Mouse (Mus musculus): Measurements from ENCODE around the gene Slc5a10. TPM values are rescaled to one million over a fixed set of nuclear protein-coding genes. Genes with fewer than 3 reads are reported as not detected.

Gene Slc5a10
- polyA plus RNA-seq, 1 experiment from 2014 or later = 0.14 TPM

GRCm38 (mm10) chr11:61732672-61733071 is 12.0 kb upstream of the Slc5a10 start:
- Histone ChIP-seq H3K27me3 (no peaks in the 10 kb centered on the region), H3K36me3 (peaks cover 95% of the 10 kb centered on the region), H3K4me2 (no peak overlapping the region), H3K4me1 (replicated peaks) (no peaks in the 10 kb centered on the region), H3K4me3 (replicated peaks) (no peak overlapping the region), H3K27ac (no peak overlapping the region), H3K9me3 (no peaks in the 10 kb centered on the region), H3K9ac (replicated peaks) (no peak overlapping the region)
- WGBS = 94% methylated on average over 7 of the region's 7 CpGs
- ATAC-seq (ENCODE audit: insufficient number of reproducible peaks, insufficient read depth, low FRiP score, low TSS enrichment, low read depth) = no peak

- Histone ChIP-seq H3K4me3 (replicated peaks) (no peak overlapping the region), H3K36me3 (peaks cover 64% of the 10 kb centered on the region), H3K27ac (no peak overlapping the region), H3K9ac (replicated peaks) (no peak overlapping the region), H3K9me3 (no peaks in the 10 kb centered on the region), H3K4me2 (no peak overlapping the region), H3K27me3 (no peaks in the 10 kb centered on the region), H3K4me1 (replicated peaks) (no peaks in the 10 kb centered on the region)
- 70% methylated on average over 2 of the region's 2 CpGs for WGBS
- ATAC-seq (ENCODE audit: insufficient number of reproducible peaks, insufficient read depth, low FRiP score, low TSS enrichment, low read depth) = no peak
Observed at GRCm38 (mm10) chr11:61728037-61728436, 7.4 kb upstream of the Slc5a10 start.

GRCm38 (mm10) chr11:61722077-61722476 is 1.5 kb upstream of the Slc5a10 start:
- Histone ChIP-seq H3K36me3 (peaks cover 9% of the 10 kb centered on the region), H3K27ac (no peak overlapping the region), H3K4me1 (replicated peaks) (no peaks in the 10 kb centered on the region), H3K4me2 (no peak overlapping the region), H3K9me3 (no peaks in the 10 kb centered on the region), H3K4me3 (replicated peaks) (no peak overlapping the region), H3K9ac (replicated peaks) (no peak overlapping the region), H3K27me3 (no peaks in the 10 kb centered on the region)
- WGBS = 75% methylated on average over 5 of the region's 5 CpGs
- no peak for ATAC-seq (ENCODE audit: insufficient number of reproducible peaks, insufficient read depth, low FRiP score, low TSS enrichment, low read depth)

GRCm38 (mm10) chr11:61719826-61720225 is 800 bp downstream of the Slc5a10 start:
- no peaks in the 10 kb centered on the region for H3K36me3 ChIP-seq
- H3K9ac ChIP-seq (replicated peaks) = no peak overlapping the region
- WGBS = 75% methylated on average over 8 of the region's 8 CpGs
- no peak overlapping the region for H3K27ac ChIP-seq
- H3K4me1 ChIP-seq (replicated peaks) = no peaks in the 10 kb centered on the region
- H3K9me3 ChIP-seq = no peaks in the 10 kb centered on the region
- H3K4me3 ChIP-seq (replicated peaks) = no peak overlapping the region
- no peak for ATAC-seq (ENCODE audit: insufficient number of reproducible peaks, insufficient read depth, low FRiP score, low TSS enrichment, low read depth)
- no peak overlapping the region for H3K4me2 ChIP-seq
- no peaks in the 10 kb centered on the region for H3K27me3 ChIP-seq

- ATAC-seq (ENCODE audit: insufficient number of reproducible peaks, insufficient read depth, low FRiP score, low TSS enrichment, low read depth) = no peak
- WGBS = 79% methylated on average over 3 of the region's 3 CpGs
- no peaks in the 10 kb centered on the region for H3K36me3 ChIP-seq
- H3K4me2 ChIP-seq = no peak overlapping the region
- H3K9ac ChIP-seq (replicated peaks) = no peak overlapping the region
- no peaks in the 10 kb centered on the region for H3K4me1 ChIP-seq (replicated peaks)
- no peak overlapping the region for H3K4me3 ChIP-seq (replicated peaks)
- H3K9me3 ChIP-seq = no peaks in the 10 kb centered on the region
- no peaks in the 10 kb centered on the region for H3K27me3 ChIP-seq
- H3K27ac ChIP-seq = no peak overlapping the region
Observed at GRCm38 (mm10) chr11:61719387-61719786, 1.2 kb downstream of the Slc5a10 start.

- 69% methylated on average over 5 of the region's 5 CpGs for WGBS
- no peak for ATAC-seq (ENCODE audit: insufficient number of reproducible peaks, insufficient read depth, low FRiP score, low TSS enrichment, low read depth)
- H3K9ac ChIP-seq (replicated peaks) = no peak overlapping the region
Observed at GRCm38 (mm10) chr11:61717990-61718389, 2.6 kb downstream of the Slc5a10 start.

GRCm38 (mm10) chr11:61715130-61715529 is 5.5 kb downstream of the Slc5a10 start:
- H3K36me3 ChIP-seq = no peaks in the 10 kb centered on the region

More at GRCm38 (mm10) chr11:61717990-61718389, 2.6 kb downstream of the Slc5a10 start:
- Histone ChIP-seq H3K9me3 (no peaks in the 10 kb centered on the region), H3K36me3 (no peaks in the 10 kb centered on the region), H3K27me3 (no peaks in the 10 kb centered on the region), H3K27ac (no peak overlapping the region), H3K4me3 (replicated peaks) (no peak overlapping the region), H3K4me1 (replicated peaks) (no peaks in the 10 kb centered on the region), H3K4me2 (no peak overlapping the region)

GRCm38 (mm10) chr11:61714346-61715117 is 6.1 kb downstream of the Slc5a10 start:
- no peaks in the 10 kb centered on the region for H3K27me3 ChIP-seq
- WGBS = 51% methylated on average over 11 of the region's 11 CpGs
- no peak overlapping the region for H3K4me3 ChIP-seq (replicated peaks)
- H3K9me3 ChIP-seq = no peaks in the 10 kb centered on the region
- H3K36me3 ChIP-seq = no peaks in the 10 kb centered on the region
- no peak overlapping the region for H3K27ac ChIP-seq
- H3K9ac ChIP-seq (replicated peaks) = 0 out of 2 replicates have a peak overlapping the region, but pooled peaks have one; percentile 1
- no peak overlapping the region for H3K4me2 ChIP-seq
- peak; percentile 40; the same call in 1 of the 2 replicates for ATAC-seq (ENCODE audit: insufficient number of reproducible peaks, insufficient read depth, low FRiP score, low TSS enrichment, low read depth)
- no peaks in the 10 kb centered on the region for H3K4me1 ChIP-seq (replicated peaks)

More at GRCm38 (mm10) chr11:61715130-61715529, 5.5 kb downstream of the Slc5a10 start:
- ATAC-seq (ENCODE audit: insufficient number of reproducible peaks, insufficient read depth, low FRiP score, low TSS enrichment, low read depth) = no peak; the same call in 1 of the 2 replicates
- no peaks in the 10 kb centered on the region for H3K9me3 ChIP-seq
- no peaks in the 10 kb centered on the region for H3K4me1 ChIP-seq (replicated peaks)
- no peaks in the 10 kb centered on the region for H3K27me3 ChIP-seq
- H3K4me3 ChIP-seq (replicated peaks) = no peak overlapping the region
- WGBS = 69% methylated on average over 6 of the region's 6 CpGs
- H3K9ac ChIP-seq (replicated peaks) = no peak overlapping the region
- H3K27ac ChIP-seq = no peak overlapping the region
- no peak overlapping the region for H3K4me2 ChIP-seq

- Histone ChIP-seq H3K9ac (replicated peaks) (no peak overlapping the region), H3K4me1 (replicated peaks) (peaks cover 9% of the 10 kb centered on the region), H3K9me3 (no peaks in the 10 kb centered on the region), H3K4me2 (no peak overlapping the region), H3K4me3 (replicated peaks) (no peak overlapping the region), H3K27ac (no peak overlapping the region), H3K27me3 (no peaks in the 10 kb centered on the region), H3K36me3 (no peaks in the 10 kb centered on the region)
- 45% methylated on average over 15 of the region's 15 CpGs for WGBS
- no peak for ATAC-seq (ENCODE audit: insufficient number of reproducible peaks, insufficient read depth, low FRiP score, low TSS enrichment, low read depth)
Observed at GRCm38 (mm10) chr11:61713157-61713855, 7.3 kb downstream of the Slc5a10 start.

GRCm38 (mm10) chr11:61708928-61709327 is 11.7 kb downstream of the Slc5a10 start:
- Histone ChIP-seq H3K36me3 (no peaks in the 10 kb centered on the region), H3K4me1 (replicated peaks) (peaks cover 9% of the 10 kb centered on the region), H3K27me3 (no peaks in the 10 kb centered on the region), H3K9ac (replicated peaks) (no peak overlapping the region), H3K4me2 (no peak overlapping the region), H3K27ac (peak overlapping the region; percentile 4; the same call in 1 of the 2 replicates), H3K4me3 (replicated peaks) (no peak overlapping the region), H3K9me3 (no peaks in the 10 kb centered on the region)
- ATAC-seq (ENCODE audit: insufficient number of reproducible peaks, insufficient read depth, low FRiP score, low TSS enrichment, low read depth) = no peak
- WGBS = 39% methylated on average over 3 of the region's 3 CpGs

- Histone ChIP-seq H3K4me2 (no peak overlapping the region), H3K4me3 (replicated peaks) (no peak overlapping the region), H3K9ac (replicated peaks) (no peak overlapping the region), H3K9me3 (no peaks in the 10 kb centered on the region), H3K36me3 (peaks cover 6% of the 10 kb centered on the region; the same call in 1 of the 2 replicates), H3K4me1 (replicated peaks) (peaks cover 9% of the 10 kb centered on the region), H3K27ac (no peak overlapping the region), H3K27me3 (no peaks in the 10 kb centered on the region)
- ATAC-seq (ENCODE audit: insufficient number of reproducible peaks, insufficient read depth, low FRiP score, low TSS enrichment, low read depth) = no peak
- 72% methylated on average over 4 of the region's 4 CpGs for WGBS
Observed at GRCm38 (mm10) chr11:61706232-61706631, 14.4 kb downstream of the Slc5a10 start.

All from limb, embryonic 12.5 days (tissue).